Mouse (Mus musculus) right cerebral cortex, adult 2 months (tissue): Measurements from ENCODE around the gene Klhl35.
A peak's percentile ranks its signal among the peaks of the same experiment; 100 is the strongest.

Experiments used
- DNase-seq, 2 experiments: peaks; one replicate each; pipeline ENCODE4 v3.0.0; 2021 to 2022; ENCODE audit warnings: low spot score in 2 of 2

Gene Klhl35

DNA sequence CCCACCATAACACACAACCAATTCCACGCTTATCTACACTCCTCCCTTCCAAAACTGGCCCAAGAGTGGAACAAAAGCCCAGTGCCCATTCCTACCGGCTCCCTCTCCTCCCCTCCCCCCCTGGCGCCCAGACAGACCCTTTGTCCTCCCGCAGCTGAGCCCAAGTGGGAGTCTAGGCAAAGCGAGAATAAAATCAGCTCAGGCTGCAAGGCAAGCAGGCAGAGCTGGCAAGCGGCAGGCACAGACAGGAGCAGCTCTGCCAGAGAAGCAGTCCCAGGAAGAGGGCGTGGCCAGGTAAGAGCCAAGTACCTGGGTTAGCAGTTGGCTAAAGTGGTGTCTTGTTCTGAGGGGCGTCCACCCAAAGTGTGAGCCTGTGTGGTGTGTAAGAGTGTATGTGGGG, at the start of gene Klhl35:
TSS of gene Klhl35 (plus strand) at position 194 of the 400 bp plus-strand sequence.
- no peak for DNase-seq

GRCm38 (mm10) chr7:99419311-99419710, 46.5 kb upstream of the Klhl35 start:
- DNase-seq = no peak

GRCm38 (mm10) chr7:99421006-99421405, 44.8 kb upstream of the Klhl35 start:
- DNase-seq = no peak

DNA sequence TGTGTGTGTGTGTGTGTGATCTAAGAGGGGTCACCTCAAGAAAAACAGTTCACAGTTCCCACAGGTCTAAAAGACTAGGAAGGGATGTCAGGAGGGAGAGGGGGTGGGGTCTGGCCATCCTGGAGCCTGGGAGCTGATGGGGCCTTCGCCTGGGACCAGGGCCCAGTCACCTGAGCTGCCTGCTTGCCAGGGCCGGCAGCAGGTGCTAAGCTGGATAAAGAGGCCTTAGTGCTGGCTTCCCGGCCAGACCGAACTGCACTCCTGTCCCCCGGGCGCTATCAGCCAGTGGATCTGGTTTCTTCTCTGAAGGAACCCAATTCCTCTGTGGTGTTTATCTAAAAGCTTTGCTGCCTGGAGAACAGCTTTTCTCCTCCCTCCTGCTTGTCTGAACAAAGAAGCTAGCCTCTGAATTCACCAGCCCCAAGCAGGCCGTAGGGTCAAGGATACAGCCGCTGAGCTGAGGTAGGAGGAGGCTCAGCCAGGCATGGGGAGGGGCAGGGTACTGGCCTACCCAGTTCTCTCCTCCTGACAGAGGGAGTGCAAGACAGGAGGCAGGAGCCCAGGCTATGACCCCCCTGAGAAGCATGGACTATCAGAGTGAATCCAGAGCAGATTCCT, 41.2 kb upstream of the Klhl35 start:
- DNase-seq = no peak

GRCm38 (mm10) chr7:99425706-99426105, 40.1 kb upstream of the Klhl35 start:
- DNase-seq = no peak

DNA sequence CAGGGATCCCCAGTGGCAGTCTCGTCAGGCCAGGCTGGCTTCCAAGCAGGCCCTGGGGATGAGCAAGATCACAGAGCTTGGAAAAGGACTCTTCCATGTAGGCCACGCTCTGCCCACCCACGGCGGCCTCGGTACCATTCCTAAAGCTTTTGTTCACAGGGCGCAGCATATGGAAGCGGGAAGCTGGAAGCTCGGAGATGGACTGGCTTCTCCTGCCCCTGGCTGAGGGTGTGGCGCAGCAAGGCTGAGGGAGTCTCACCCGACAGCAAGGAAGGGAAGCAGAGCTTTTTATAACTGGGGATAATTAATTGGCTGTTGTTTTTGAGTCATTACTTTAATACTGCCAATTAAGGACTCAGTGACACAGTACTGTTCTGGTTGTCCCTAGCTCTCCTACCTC, 38.8 kb upstream of the Klhl35 start:
- DNase-seq = no peak

DNA sequence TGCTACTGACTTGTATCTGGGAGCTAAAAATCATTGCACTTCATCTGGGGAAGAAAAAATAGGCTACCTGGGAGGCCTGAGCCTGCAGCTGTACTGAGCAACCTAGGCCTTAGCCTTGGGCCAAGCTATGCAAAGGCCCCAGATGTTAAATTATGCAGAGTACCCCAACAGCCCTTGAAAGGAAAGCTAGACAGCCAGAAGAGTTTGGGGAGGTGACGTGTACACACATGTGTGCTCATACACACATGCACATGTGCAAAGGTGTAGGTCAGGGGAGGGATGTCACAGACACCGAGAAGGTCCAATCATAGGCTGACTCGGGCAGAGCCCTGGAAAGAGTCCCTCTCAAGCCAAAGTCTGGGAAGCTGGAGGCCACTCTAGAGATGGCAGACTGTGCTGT, 37.8 kb upstream of the Klhl35 start:
- DNase-seq = no peak

DNA sequence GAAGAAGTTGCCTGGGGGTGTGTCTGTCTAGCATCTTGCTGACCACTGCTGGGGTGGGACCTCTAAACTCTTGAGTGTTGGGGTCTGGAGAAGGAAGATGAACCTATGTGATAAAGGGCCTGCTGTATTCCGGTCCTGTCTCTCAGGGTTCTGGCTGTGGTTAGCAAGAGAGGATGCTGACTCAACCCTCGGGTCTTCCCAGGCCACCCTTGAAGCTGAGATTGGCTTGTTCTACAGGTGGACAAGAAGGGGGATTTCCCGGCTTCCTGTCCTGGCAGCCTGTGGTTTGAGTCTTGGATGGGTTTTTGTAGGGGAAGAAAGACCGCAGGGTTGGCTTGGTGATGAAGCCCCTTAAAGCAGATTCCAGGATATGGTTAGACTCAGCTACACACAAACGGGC, 37.0 kb upstream of the Klhl35 start:
- DNase-seq = no peak

GRCm38 (mm10) chr7:99429786-99430185, 36.0 kb upstream of the Klhl35 start:
- no peak for DNase-seq

DNA sequence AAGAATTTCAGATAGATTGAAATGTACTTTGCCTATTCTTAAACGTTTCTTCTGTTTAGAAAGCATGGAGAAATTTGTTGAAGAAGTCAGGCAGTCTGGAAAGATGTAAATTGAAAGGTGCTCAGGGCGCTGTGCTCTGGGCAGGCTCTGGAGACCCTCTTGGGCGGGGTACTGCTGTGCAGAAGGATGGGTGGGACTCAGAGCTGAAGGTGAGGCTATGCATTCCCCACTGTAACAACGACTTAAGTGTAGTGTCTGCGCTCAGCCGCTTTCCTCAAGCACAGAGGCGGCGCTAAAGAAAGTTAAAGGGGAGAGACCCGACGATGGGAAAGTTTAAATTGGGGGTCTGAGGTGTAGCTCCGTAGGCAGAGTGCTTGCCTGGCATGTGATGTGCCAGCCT, 35.6 kb upstream of the Klhl35 start:
- DNase-seq = no peak

DNA sequence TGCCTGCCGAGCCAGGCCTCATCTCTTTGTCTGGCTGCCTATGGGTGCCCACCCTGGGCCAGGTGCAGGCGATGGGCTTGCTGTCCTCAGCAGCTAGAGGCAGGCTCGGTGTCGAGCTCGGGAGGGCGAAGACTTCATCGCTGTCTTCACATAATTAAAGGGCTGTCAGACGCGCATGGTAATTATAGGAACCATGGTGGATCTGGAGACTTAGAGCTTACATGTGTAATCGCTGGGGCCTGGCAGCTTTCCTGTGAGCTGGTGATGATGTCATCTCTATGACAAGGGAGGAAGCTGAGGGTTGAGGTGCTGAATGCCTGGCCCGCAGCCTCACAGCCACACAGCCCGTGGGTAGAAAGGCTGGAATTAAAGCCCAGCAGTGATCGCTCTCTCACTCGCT, 33.6 kb upstream of the Klhl35 start:
- peak; percentile 61 to 70 for DNase-seq

DNA sequence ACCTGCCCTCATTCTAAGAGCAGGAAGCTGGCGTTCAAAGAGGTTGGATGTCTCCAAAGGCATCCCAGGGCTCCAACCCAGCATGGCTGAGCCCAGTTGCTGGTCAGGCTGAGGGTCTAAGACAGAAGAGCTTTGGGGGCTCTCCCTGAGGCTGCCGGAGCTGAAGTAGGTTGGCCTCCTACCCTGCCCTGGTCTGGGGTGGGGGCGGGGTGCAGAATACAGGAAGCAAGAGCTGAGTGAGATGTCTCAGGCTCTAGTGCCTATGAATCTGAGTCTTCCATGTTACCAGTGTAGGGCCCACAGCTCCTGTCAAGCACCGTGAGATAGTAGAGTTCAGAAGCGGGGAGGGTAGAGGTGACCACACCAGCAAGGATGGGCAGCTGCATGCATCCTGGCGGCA, 32.9 kb upstream of the Klhl35 start:
- no peak for DNase-seq

GRCm38 (mm10) chr7:99434672-99435250, 31.0 kb upstream of the Klhl35 start:
- no peak for DNase-seq

DNA sequence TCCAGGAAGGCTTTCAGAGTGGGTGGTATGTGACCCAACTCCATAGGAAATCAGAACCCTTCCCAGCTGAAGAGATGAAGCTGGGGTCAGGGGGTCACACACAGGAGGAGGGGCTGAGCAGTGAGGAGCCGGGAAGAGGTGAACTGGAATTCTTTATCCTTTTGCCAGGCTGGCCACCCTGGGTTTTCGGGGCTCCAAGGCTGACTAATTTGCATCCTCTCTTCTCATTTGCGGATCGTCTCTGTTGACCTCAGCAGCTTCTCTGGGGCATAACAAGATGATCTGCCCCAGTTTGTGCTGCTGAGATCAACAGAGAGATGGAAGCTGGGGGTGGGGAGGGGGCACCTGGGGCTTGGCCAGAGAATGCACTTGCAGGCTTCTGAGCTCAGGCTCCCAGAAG, 29.3 kb upstream of the Klhl35 start:
- no peak for DNase-seq

GRCm38 (mm10) chr7:99438881-99439280, 26.9 kb upstream of the Klhl35 start:
- DNase-seq = no peak

DNA sequence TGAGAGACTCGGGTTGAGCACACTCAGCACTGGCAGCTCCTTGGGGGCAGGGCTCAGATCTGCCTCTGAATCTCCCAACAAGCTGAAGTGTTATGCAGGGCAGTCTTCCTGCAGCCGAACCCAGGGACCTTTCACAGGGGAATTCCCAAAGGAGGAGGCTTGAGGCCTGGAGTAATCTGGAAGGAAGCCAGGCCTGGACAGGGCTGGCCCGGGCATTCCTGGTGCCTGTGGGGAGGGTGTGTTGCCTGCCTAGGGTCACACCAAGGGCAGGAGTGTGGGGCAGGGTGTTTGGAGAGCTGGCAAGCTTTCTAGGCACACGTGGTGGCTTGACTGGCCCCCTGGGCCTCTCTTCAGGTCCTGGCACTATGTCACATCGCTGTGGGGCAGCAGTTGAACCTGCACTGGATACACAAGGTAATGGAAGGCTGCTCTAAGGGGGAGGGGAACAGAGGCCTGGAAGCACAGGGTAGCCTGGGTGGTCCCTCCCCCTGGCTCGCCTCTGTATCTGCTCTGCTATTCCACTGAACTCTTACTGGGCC, 24.2 kb upstream of the Klhl35 start:
- DNase-seq = no peak

DNA sequence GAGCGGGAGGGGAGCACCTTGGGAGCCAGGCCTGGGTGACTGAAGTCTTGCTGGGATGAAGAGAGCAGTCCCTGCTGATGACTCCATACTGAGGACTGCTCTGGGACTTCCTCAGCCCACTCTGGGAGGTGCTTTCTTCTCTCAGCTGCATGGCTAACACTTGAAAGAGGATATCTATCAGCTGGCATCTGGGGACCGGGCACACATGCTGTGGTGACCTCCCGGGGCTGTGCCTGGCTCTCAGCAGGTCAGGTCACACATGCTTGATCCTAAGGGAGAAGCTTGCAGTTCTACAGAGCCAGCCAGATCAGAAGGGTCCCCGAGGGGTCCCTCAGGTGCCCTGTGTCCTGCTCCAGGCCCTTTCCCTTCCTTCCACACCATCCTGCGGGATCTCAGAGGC, 22.6 kb upstream of the Klhl35 start:
- no peak for DNase-seq

DNA sequence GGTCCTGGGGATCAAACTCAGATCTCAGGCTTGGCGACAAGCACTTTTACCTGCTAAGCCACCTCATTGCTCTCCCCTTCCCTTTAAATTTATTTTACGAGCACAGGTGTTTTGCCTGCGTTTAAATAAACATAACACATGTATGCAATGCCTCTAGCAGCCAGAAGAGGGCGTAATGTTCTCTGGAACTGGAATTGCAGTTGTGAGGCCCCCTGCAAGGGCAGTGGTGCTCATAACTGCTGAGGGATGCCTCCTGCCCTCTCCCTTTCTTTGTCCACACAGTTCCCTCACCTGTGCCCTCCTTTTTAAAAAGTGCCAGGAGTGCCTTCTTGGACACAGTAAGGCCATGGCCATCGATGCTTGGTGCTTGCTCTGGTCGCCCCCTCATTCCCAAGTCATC, 21.8 kb upstream of the Klhl35 start:
- DNase-seq = no peak

DNA sequence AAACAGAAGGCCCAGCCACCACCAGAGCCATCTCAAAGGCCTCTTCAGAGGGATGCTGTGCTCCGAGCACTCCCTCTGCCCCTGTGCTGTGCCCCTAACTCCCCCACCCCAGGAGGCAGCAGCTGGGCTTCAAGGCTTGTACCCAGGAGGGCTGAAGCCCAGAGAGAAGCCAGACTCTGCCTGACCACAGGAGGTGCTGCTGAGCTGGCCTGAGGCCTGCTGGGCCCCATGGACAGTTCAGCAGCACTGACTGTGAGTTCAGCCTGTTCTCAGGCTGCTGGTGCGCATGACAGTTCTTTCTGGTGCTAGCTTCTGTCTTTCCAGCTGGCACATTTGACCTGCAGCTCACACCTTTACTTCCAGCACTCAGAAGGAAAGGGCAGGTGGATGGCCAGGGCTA, 20.0 kb upstream of the Klhl35 start:
- DNase-seq = no peak

GRCm38 (mm10) chr7:99447323-99447722, 18.5 kb upstream of the Klhl35 start:
- DNase-seq = no peak

- no peak for DNase-seq
Observed at GRCm38 (mm10) chr7:99448619-99449018, 17.2 kb upstream of the Klhl35 start.

GRCm38 (mm10) chr7:99449063-99449462, 16.7 kb upstream of the Klhl35 start:
- DNase-seq = no peak

- DNase-seq = no peak
Observed at GRCm38 (mm10) chr7:99449751-99450150, 16.1 kb upstream of the Klhl35 start.

DNA sequence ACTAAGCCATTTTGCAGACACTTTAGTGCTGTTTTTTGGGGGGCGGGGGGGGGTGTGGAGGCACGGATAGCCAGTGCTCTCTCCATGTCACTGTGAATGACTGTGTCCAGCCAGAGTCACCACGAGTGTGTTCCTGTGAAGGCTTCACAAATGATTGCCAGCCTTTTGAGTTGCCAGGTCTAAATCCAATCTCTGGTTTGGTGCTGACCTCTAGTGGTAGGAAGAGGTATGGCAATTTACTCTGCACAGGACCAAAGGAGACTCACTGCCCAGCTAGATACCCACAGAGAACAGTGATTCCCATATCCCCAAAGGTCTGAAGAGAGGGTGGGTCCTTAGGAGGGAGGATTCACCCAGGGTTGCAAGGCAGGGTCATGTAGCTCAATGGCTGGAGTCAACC, 15.1 kb upstream of the Klhl35 start:
- DNase-seq = peak; percentile 84
